Mouse (Mus musculus) kidney, adult 2 months (tissue): ENCODE measurements around the gene Ap1s1.

ENCODE experiments used
- CTCF ChIP-seq: fragments of 200-500 bp; conservative IDR thresholded peaks from 2 replicates; pipeline ENCODE4 v1.5.1; 2011; ENCODE audit warnings: low read depth, mild to moderate bottlenecking, control low read depth, low read length, moderate library complexity, mixed read lengths; ENCODE audit not compliant: insufficient read depth, insufficient read length
- POLR2A ChIP-seq: fragments of 200-500 bp; IDR thresholded peaks from one replicate; pipeline ENCODE4 v1.6.1; 2011; ENCODE audit warnings: low read depth, low read length, control low read depth

DNA sequence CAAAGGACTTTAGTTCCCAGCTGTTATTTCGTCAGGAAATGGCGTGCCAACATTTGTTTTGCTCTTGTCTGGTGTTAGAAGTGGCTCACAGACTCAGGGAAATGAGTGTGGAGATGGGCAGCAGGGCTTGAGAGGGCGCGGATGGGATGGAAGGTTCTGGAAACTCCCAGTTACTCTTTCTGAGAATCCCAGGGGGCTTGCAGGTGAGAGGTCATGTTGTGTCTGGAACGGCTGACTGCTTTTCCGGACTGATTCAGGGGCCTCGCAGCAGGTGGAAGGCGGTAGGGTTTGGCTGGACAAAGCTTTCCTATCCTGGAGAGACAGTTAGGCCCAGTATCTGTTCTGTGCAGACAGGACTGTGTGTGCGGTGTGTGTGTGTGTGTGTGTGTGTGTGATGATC is 47.8 kb upstream of the Ap1s1 start:
- TF ChIP-seq CTCF (no peak), POLR2A (no peak)
